Mouse (Mus musculus) intestine, embryonic 16.5 days (tissue): ENCODE data around the gene Ttc23. TPM values are rescaled to one million over a fixed set of nuclear protein-coding genes. Genes with fewer than 3 reads are reported as not detected.

ENCODE experiments used
- ATAC-seq: fragments of 200-750 bp; cut with Nextera tagmentation; 2 replicates; pipeline ENCODE4 v1.8.0; 2017; ENCODE audit warnings: moderate TSS enrichment, moderate library complexity
- H3K27ac ChIP-seq: fragments of 300-500 bp; sonication (generic); 2 replicates; pipeline ENCODE4 v1.5.1; 2014; ENCODE audit warnings: mild to moderate bottlenecking, low read length
- H3K27me3 ChIP-seq: fragments of 300-500 bp; sonication (generic); replicated peaks from 2 replicates; pipeline ENCODE4 v1.6.1; 2014; ENCODE audit warnings: low read length, control low read depth, mixed read lengths; ENCODE audit not compliant: control insufficient read depth, insufficient read depth
- H3K36me3 ChIP-seq: fragments of 300-500 bp; sonication (generic); 2 replicates; pipeline ENCODE4 v1.6.1; 2014; ENCODE audit warnings: low read length, control low read depth; ENCODE audit not compliant: control insufficient read depth, insufficient read depth
- H3K4me1 ChIP-seq: fragments of 300-500 bp; sonication (generic); 2 replicates; pipeline ENCODE4 v1.6.1; 2014; ENCODE audit warnings: low read length, control low read depth, mixed read lengths; ENCODE audit not compliant: control insufficient read depth, insufficient read depth
- H3K4me2 ChIP-seq: fragments of 300-500 bp; sonication (generic); 2 replicates; pipeline ENCODE4 v1.6.1; 2014; ENCODE audit warnings: low read depth, low read length, control low read depth
- H3K4me3 ChIP-seq: fragments of 300-500 bp; sonication (generic); 2 replicates; pipeline ENCODE4 v1.5.1; 2014; ENCODE audit warnings: mild to moderate bottlenecking, low read length
- H3K9ac ChIP-seq: fragments of 300-500 bp; sonication (generic); 2 replicates; pipeline ENCODE4 v1.6.1; 2014; ENCODE audit warnings: low read depth, low read length
- H3K9me3 ChIP-seq: fragments of 300-500 bp; sonication (generic); 2 replicates; pipeline ENCODE4 v1.6.1; 2016; ENCODE audit warnings: low read length, control low read depth; ENCODE audit not compliant: control insufficient read depth
- WGBS: fragments of 180-500 bp; shearing (Covaris S2); extraction: QIAGEN DNeasy Blood & Tissue Kit; methylation state at CpG from one replicate; pipeline ENCODE4 v1.1.7; 2014; 5-methylcytosine and 5-hydroxymethylcytosine counted together
- polyA plus RNA-seq: library from polyadenylated mRNA; unstranded; fragments of >200 nt; fragmentation: Nextera tagmentation; extraction: Ambion mirVana; gene quantifications from 2 replicates; pipeline ENCODE4 v1.2.1, GENCODE M21; 2015

Gene Ttc23
- polyA plus RNA-seq, 1 experiment from 2014 or later, result 18.2 TPM

GRCm38 (mm10) chr7:67788713-67789112 lies 141.5 kb downstream of the Ttc23 start:
- Histone ChIP-seq H3K4me3 (no peak overlapping the region), H3K9ac (no peak overlapping the region), H3K4me1 (no peaks in the 10 kb centered on the region), H3K27me3 (no peaks in the 10 kb centered on the region), H3K4me2 (no peak overlapping the region), H3K9me3 (no peaks in the 10 kb centered on the region), H3K27ac (no peak overlapping the region), H3K36me3 (no peaks in the 10 kb centered on the region)
- ATAC-seq, result peak; percentile 52; the same call in 1 of the 2 replicates
- 13% methylated on average over 10 of the region's 10 CpGs for WGBS

DNA sequence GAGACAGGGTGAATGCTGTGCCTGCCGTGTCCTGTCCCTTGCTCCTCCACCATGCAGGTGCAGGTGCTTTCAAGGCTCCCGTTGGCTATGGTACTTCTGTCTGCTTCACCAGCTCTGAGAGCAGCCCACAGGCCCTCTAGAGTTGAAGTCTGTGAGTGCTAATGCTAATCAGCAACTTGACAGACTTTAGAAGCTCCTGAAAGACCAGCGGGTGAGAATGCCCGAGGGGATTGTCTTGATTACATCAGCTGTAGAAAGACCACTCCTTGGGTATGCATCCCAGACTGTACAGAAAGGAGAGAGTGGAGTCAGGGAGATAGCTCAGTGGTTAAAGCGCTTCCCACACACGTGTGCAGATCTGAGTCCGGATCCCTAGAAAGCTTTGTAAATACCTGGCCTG lies 144.0 kb downstream of the Ttc23 start:
- Histone ChIP-seq H3K9ac (no peak overlapping the region), H3K4me2 (no peak overlapping the region), H3K9me3 (no peaks in the 10 kb centered on the region; the same call in 1 of the 2 replicates), H3K27me3 (no peaks in the 10 kb centered on the region), H3K36me3 (no peaks in the 10 kb centered on the region), H3K27ac (no peak overlapping the region), H3K4me1 (no peaks in the 10 kb centered on the region), H3K4me3 (no peak overlapping the region)
- WGBS, result 63% methylated on average over 7 of the region's 7 CpGs
- ATAC-seq, result no peak

DNA sequence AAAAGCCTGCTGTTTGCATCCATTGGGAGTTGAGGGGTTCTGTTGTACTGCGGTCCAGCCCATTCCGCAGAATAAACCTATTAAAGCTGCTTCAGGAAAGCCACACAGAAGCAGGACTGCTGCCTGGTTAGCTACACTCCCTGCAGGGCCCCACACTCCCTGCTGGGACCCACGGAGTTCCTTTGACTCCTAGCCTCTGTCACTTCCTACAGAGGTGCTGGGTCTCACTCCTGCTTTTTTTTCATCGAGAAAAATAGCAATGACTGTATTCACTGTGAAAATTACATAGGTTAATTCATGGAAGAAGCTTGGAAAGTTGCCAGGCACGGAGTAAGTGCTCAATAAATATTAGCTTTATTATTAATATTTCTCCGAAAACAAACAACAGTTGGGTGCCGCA lies 146.2 kb downstream of the Ttc23 start:
- H3K27ac ChIP-seq, result no peak overlapping the region
- no peak overlapping the region for H3K4me2 ChIP-seq
- H3K4me3 ChIP-seq, result no peak overlapping the region
- no peaks in the 10 kb centered on the region for H3K36me3 ChIP-seq
- H3K9ac ChIP-seq, result no peak overlapping the region
- no peaks in the 10 kb centered on the region for H3K4me1 ChIP-seq
- H3K27me3 ChIP-seq, result no peaks in the 10 kb centered on the region
- WGBS, result 56% methylated on average over 7 of the region's 7 CpGs
- ATAC-seq, result no peak; the same call in 1 of the 2 replicates
- no peaks in the 10 kb centered on the region; the same call in 1 of the 2 replicates for H3K9me3 ChIP-seq

GRCm38 (mm10) chr7:67797065-67797464 lies 149.9 kb downstream of the Ttc23 start:
- no peak overlapping the region for H3K27ac ChIP-seq
- H3K9ac ChIP-seq, result no peak overlapping the region
- H3K4me1 ChIP-seq, result no peaks in the 10 kb centered on the region
- no peaks in the 10 kb centered on the region for H3K27me3 ChIP-seq
- H3K9me3 ChIP-seq, result no peaks in the 10 kb centered on the region; the same call in 1 of the 2 replicates
- H3K4me2 ChIP-seq, result no peak overlapping the region; the same call in 1 of the 2 replicates
- 28% methylated on average over 8 of the region's 8 CpGs for WGBS
- no peaks in the 10 kb centered on the region for H3K36me3 ChIP-seq
- H3K4me3 ChIP-seq, result no peak overlapping the region
- no peak for ATAC-seq

- 88% methylated on average over 4 of the region's 4 CpGs for WGBS
- Histone ChIP-seq H3K27ac (no peak overlapping the region), H3K4me2 (no peak overlapping the region), H3K4me1 (peaks cover 4% of the 10 kb centered on the region; the same call in 1 of the 2 replicates), H3K27me3 (no peaks in the 10 kb centered on the region), H3K9me3 (no peaks in the 10 kb centered on the region; the same call in 1 of the 2 replicates), H3K36me3 (no peaks in the 10 kb centered on the region), H3K4me3 (no peak overlapping the region), H3K9ac (no peak overlapping the region)
- ATAC-seq, result no peak
These were observed 151.3 kb downstream of the Ttc23 start for GRCm38 (mm10) chr7:67798476-67798875.

DNA sequence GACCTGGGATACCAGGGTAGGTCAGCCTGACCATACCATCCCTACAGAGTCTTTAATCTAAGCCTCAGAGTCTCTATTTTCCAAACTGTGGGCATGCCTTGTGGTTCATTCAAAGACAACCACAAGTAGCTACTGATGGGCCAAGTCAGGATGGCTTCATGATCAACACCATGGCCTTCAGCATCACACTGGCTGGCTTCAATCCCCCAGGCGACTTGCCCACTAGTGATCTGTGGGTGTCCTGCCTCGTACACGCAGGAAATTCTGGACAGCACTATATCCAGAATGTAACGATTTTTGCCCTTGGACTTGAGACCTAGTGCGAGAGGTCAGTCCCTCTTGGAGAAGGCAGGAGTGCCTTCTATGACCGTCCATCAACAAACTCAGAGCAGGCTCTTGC lies 153.3 kb downstream of the Ttc23 start:
- ATAC-seq, result no peak
- Histone ChIP-seq H3K4me2 (no peak overlapping the region), H3K36me3 (no peaks in the 10 kb centered on the region), H3K27me3 (no peaks in the 10 kb centered on the region), H3K9ac (no peak overlapping the region), H3K4me1 (peaks cover 4% of the 10 kb centered on the region; the same call in 1 of the 2 replicates), H3K9me3 (no peaks in the 10 kb centered on the region), H3K27ac (no peak overlapping the region), H3K4me3 (no peak overlapping the region)
- WGBS, result 85% methylated on average over 6 of the region's 6 CpGs

DNA sequence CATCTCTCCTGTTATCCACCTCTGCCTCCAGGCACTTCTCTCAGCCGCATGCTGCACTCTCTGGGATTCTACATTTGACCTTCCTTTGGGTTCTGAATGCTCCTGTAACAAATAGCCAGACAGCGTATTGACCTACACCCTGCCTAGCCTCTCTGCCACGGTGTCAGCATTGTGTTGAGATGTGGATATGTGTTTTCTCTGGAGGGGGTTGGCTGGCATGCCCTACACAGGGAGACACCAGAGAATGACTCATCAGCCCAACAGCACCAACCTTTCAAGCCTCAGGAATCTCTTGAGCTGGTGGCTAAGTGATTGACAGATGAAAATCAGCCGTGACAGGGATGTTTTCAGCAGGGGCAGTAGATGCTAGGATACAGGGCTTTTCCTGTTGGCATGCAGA lies 153.8 kb downstream of the Ttc23 start:
- Histone ChIP-seq H3K9me3 (no peaks in the 10 kb centered on the region), H3K4me3 (no peak overlapping the region), H3K36me3 (no peaks in the 10 kb centered on the region), H3K9ac (no peak overlapping the region), H3K4me1 (peaks cover 4% of the 10 kb centered on the region; the same call in 1 of the 2 replicates), H3K27me3 (no peaks in the 10 kb centered on the region), H3K27ac (no peak overlapping the region), H3K4me2 (no peak overlapping the region)
- WGBS, result 75% methylated on average over 4 of the region's 4 CpGs
- no peak for ATAC-seq

DNA sequence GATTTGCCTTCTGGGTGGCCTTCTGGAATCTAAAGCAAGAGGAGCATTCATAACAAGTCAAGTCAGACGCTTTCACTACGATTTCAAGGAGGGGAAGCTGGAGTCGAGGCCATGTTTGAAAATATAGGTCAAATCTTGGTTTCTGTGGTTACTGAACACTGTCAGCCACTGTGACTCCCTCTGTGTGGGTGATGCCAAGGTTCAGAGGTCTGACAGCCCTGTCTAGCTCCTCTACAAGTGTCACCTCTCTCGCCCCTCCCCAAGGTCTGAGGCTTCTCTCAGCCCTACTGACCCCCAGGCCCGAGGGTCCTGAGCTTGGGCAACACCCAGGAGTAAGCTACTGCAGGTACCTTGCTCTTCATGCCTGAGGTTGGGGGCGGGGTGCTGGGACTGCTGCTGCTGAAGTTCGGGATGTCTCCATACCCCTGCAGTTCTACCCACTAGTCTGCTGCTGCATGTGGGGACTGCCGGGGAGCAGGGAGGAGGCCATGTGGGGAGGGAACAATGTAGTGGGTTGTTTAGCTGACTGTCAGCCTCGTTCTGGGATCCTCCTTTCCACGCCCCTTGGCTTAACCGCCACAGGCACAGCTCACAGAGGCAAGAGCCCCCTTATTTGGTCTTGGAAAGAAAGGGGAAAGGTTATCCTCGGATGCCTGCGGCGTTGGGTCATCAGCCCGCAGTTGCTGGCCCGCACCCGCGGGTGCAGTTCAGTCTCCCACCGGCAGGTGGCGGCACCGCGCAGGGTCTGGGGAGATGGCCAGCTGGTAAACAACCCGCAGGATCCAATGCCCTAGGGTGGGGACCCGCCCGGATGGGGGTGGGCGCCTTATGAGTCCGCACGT lies 156.0 kb downstream of the Ttc23 start:
- Histone ChIP-seq H3K4me2 (peak overlapping the region; percentile 70), H3K4me3 (peak overlapping the region; percentile 43), H3K9ac (peak overlapping the region; percentile 62), H3K36me3 (no peaks in the 10 kb centered on the region), H3K9me3 (no peaks in the 10 kb centered on the region), H3K27ac (no peak overlapping the region), H3K27me3 (no peaks in the 10 kb centered on the region), H3K4me1 (peaks cover 4% of the 10 kb centered on the region; the same call in 1 of the 2 replicates)
- ATAC-seq, result peak; percentile 88
- WGBS, result 14% methylated on average over 28 of the region's 28 CpGs

GRCm38 (mm10) chr7:67803857-67804215 lies 156.6 kb downstream of the Ttc23 start:
- H3K27me3 ChIP-seq, result no peaks in the 10 kb centered on the region
- H3K9ac ChIP-seq, result peak overlapping the region; percentile 62
- ATAC-seq, result no peak
- H3K4me1 ChIP-seq, result peaks cover 4% of the 10 kb centered on the region; the same call in 1 of the 2 replicates
- H3K9me3 ChIP-seq, result no peaks in the 10 kb centered on the region
- H3K27ac ChIP-seq, result no peak overlapping the region
- peak overlapping the region; percentile 43 for H3K4me3 ChIP-seq
- 11% methylated on average over 13 of the region's 13 CpGs for WGBS
- H3K36me3 ChIP-seq, result no peaks in the 10 kb centered on the region
- H3K4me2 ChIP-seq, result peak overlapping the region; percentile 70
